Mouse (Mus musculus) liver, embryonic 14.5 days (tissue): ENCODE data around the gene Hemk1.

Experiments
- CTCF ChIP-seq: IDR thresholded peaks from 2 replicates; pipeline ENCODE4 v1.5.1; 2016; ENCODE audit warnings: antibody characterized with exemption, low read depth, control low read depth
- EP300 ChIP-seq: IDR thresholded peaks from 2 replicates; pipeline ENCODE4 v1.6.1; 2016; ENCODE audit warnings: antibody characterized with exemption, low read depth

- TF ChIP-seq CTCF (no peak), EP300 (no peak)
Measured at GRCm38 (mm10) chr9:107372441-107372840, 34.3 kb upstream of the Hemk1 start.
